Mouse (Mus musculus): Measurements from ENCODE around the gene Dennd6b.

The Dennd6b gene

DNA sequence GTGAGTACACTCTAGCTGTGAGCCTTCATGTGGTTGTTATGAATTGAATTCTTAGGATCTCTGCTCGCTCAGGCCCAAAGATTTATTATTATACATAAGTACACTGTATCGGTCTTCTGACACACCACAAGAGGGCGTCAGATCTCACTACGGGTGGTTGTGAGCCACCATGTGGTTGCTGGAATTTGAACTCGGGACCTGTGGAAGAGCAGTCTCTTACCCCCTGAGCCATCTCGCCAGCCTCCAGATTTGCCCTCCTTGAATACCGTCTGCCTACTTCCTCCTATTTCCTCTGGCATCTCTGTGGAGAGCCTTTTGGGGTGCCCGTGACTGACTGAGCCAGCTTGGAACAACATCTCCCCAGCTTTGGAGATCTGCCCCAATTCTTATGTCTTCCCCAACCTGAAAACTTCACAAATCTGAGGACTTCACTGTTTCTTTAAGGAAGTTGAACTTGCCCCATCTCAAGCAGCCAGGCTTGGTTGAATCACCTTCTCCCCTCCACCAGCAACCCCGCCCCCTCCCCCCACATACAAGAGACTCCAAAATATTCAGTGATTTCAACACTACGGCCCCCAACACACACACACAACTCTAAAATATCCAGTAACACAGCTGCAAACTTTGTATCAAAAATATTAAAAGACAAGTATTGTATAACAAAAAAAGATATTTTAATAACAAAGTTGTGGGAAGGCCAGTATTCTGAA, 14.6 kb downstream of the Dennd6b start:
- peak in 1 of 2 experiments; percentile 53 for DNase-seq

DNA sequence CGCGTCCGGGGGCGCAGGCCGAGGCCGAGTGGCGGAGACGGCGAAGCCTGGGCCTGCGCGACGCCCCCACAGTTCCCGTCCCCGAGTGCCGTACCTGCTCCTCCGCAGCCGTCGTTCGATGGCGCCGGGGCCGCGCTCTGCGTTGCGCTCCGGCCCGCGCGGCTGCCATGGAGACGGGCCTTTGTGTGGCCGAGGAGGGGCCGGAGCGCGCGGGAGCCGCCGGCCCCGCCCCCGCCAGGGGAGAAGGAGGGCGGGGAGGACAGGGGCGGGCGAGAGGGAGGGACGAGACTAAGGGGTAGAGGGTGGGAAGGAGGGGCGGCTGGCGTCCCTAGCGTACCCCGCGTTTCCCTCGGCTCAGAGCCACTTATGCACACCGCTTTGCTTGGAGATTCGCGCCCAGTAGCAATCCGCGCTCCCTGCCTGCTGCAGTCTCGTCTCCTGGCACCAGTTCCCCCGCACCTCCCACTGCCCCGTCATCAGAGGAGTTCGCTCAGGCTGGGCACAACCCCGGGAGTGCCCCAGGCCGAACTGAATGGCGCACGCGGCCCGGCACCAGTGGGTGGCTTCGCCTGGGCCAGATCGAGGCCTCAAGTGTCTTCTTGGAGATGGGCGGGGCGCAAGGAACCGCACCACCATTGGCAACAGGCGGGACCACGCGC, 15.6 kb downstream of the Dennd6b start, which contains the start of gene Plxnb2:
Plxnb2 (minus strand) TSS at position 218 of the 659 bp plus-strand sequence.
- DNase-seq = peak; percentile 85 to 88

DNA sequence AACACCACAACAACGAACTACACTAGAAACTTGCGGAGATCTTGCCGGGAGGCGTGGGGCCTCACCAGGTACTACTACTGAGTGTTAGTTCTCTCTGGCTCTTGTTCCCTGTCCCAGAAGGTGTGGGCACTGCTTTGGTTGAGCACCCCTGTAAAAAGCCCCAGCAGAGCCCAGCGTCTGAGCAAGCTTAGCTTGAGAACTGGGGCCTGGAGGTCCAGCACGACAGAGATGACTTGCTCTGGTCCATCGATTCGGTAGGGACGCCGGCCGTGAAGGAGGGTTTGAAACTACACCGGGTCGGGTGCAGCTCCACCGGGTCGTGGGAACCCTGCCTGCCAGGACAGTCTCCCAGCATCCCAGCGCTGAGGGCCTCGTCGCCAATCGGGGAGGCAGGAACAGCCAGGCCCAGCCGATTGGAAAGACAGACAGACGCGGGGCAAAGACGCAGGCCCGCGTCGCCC, 16.2 kb downstream of the Dennd6b start:
- DNase-seq = peak in 1 of 2 experiments; percentile 65

DNA sequence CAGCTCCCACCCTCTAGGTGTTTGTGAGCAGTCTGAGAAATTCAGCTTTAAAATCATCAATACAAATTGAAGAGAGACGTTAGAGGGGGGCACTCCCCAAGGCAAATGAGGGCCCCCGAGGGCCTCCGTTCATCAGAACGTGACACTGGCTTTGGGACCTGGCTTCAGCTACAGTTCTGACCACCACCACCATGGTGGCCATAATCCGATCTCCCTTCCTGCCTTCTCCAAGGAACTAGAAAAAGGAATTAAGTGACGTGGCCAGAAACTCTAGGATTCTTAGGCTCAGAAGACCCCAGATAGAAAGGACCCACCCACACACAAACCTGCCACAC, 16.7 kb downstream of the Dennd6b start:
- DNase-seq = peak in 1 of 2 experiments; percentile 52

DNA sequence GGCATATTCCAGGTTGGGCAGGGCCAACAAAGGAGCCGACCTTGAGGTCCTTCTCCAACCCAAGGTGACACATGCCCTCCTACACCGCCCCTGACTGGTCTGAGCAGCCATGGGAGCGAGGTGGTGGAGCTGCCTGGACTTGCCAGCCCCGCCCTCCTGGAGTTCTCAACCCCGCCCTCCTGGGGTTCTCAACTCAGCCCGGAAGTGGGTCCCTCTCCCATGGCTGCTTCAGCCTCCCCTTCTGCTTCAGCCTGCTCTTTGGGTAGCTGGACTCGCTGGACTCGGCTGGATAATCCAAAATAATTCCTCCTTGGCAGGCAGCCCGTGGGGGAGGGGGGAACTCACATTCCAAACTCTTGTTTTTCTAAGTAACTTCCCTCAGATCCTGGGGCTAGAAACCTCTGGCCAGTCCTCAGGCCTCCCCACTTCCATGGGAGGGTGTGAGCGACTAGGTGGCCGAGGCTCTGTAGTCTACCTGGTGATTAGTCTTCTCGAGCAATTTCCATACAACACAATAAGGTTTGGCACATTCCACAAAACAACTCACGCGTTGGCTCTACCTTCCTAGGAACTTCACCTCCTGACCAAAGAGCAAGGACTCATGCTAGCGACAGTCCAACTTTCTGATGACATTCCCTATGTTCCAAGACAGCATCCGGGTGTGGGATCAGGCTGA, 17.2 kb downstream of the Dennd6b start:
- DNase-seq = peak; percentile 81 to 83

DNA sequence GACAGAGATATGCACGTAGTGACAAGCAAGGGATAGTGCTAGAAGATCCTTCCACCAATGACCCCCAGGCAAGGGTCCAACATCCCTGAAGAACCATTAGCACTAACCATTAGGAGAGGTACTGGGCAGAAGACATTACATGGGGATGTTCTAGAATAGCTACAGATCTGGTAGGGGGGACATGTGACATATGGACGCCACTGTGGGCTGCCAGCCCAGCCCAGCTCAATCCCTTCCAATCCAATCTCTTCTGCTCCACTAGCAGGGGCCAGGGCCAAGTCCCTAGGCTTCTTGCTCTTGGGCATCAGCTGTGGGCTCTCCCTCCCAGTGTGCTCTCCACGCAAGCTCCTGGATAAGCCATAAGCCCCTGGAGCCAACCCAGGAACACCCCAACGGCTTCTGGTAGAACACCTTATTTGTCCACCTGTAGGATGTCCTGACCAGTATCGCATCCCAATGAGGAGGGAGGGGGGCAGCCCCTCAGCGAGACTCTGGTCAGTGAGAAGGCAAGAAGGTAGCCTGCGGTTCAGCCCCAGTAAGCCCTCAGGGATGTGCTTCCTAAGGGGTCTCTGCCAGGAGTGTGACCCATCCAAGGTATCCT, 17.9 kb downstream of the Dennd6b start:
- peak; percentile 92 to 96 for DNase-seq

DNA sequence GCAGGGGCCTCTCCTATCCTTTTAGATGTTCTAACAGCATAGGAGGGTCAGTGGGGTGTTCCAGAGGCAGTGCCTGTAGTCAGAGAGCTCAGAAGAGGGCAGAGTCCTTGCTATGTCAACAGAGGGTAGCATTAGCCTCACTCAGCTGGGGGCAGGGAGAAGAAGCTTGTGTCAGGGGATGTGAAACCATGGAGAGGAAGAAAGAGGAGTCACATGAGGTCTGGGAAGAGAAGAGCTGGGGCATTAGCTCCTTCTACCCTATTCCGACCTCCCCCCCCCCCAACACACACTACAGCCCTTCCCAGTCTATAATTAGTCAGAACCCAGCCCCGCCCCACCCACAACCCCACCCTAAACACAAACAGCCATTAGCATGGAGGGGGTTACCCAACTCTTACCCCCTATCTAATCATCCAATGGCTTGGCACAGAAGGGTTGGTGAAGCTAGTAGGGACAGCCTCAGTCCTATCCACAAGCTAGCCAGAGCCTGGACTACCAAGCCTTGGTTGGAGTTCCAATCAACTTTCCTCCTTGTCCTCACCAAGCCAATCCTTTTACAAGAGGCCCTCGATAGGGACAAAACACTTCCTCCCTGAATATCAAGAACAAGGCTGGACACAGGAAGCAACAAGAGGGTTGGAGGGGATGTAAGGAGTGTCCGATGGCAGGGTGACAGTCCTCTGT, 18.6 kb downstream of the Dennd6b start:
- peak; percentile 29 to 50 for DNase-seq

DNA sequence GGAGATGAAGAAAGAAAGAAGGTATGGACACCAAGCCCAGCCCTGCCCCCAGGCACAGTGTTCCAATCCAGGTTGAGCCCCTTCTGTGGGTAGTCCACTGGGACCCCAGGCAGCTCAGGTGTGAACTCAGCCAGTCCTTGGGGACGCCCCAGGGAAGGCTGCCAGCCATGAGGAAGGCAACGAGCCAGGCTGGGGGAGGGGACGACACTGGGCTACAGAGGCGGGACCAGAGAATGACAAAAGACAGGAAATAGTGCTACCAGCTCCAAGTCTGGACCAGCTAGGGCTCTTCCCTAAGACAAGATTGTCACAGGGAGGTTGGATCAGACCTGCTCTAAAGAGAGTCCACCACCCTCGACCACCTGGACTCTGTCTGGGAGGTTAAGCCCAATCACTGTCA, 19.2 kb downstream of the Dennd6b start:
- DNase-seq = peak; percentile 85 to 88

DNA sequence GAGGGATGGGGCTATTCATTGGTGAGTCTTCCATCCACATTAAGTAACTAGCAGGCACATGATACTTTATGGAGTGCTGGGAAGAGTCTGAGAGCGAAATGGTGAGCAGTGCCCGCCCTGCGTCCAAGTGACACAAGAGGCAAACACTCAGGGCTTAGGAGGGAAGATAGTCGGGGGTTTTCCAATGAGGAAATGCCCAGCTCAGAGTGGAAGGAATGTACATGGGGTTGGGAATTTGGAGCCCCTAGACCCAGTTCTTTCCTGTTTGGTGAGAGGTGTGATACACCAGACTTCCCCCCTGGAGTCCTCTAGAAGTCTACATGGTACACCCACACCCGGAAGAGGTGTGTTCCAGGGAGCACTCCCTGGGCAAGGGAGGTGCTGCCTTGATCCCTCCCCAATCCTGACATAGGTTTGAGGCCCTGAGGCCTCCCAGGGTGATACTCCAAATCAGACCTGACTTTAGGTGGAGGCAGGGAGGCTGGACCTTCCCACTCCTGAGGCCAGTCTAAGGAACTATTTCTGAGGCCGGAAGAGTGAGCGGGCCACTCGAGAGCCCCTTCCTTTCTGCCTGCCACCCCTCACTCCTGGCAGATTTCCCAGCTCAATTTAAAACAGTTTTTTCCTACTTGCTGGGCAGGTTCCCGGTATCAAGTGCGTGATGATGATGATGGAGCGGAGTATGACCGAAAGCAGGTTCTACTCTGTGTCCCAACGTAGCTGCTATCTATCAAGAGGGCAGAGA, 20.7 kb downstream of the Dennd6b start:
- no peak for DNase-seq

DNA sequence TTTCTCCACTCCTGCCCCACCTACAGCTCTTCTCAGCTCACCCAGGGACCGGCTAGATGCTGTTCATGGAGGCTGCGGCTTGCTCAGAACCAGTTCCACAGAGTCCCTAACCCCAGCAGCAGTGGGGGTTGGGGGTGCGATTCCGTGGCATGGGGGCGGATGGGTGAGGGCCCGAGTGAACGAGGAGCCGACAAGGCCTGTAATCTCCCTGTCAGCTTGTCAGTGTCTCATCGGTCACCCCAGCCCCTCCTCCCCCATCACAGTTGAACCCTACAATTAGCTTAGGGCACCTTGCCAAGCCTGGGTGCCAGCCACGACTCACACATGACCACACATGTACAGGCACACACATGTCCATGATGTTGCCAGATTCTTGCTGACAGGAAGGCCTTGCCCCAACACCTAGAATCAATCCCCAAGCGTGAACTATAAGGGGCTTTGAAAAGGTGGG, 21.4 kb downstream of the Dennd6b start:
- DNase-seq = peak; percentile 57 to 67

DNA sequence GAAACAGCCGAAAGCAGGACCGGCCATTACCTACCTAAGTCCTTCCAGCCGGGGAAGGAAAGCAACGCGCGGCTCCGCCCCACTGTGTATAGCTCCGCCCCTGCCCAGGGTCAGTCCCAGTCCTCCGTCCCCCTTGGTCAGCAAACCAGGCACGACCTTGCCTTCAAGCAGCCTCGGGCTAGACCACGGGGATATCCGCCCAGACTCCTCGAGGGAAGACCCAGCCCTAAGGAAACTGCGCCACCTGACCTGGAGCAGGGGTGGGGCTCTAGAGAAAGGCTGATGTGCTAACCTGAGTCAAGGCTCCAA, 22.4 kb downstream of the Dennd6b start:
- DNase-seq = peak; percentile 69 to 75

DNA sequence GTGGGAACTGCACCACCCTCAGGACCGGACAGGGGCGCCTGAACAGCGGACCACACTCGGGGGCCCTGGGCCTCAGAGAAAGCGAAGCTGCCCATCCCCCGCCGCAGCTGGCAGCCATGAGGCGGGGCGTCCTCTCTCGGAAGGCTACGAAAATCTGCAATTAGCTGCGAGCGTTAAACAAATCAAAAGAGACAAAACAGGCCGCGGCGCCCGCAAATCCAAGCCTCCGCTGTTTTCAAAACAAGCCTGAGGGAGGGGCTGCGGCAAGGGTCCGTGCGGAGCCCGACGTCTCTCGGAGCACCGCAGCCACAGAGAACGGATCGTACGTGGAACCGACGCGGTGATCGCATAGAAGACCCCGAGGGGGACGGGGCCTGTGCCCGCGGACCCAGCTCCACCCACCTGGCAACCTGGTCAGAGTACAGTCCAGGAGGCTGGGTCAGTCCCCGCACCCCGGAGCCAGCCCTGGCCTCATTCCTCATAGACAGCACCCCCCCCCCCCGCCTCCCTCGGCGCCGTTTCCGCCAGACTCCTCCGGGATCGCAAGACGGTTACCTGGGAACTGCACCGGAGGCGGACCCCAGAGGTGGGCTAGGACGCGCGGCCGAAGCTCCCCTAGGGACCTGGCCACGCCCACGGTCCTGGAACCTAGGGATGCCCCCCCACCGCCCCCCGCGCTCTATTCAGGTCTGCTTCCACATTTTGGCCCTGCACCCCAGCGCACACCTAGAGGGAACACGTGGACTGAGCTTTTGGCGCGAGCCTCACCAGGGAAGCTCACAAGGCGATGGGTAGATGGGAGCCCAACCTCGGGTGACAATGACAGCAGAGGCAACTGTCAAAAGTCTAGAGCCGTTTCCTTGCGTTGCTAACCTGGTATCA, 23.0 kb downstream of the Dennd6b start:
- DNase-seq = peak; percentile 59 to 66

DNA sequence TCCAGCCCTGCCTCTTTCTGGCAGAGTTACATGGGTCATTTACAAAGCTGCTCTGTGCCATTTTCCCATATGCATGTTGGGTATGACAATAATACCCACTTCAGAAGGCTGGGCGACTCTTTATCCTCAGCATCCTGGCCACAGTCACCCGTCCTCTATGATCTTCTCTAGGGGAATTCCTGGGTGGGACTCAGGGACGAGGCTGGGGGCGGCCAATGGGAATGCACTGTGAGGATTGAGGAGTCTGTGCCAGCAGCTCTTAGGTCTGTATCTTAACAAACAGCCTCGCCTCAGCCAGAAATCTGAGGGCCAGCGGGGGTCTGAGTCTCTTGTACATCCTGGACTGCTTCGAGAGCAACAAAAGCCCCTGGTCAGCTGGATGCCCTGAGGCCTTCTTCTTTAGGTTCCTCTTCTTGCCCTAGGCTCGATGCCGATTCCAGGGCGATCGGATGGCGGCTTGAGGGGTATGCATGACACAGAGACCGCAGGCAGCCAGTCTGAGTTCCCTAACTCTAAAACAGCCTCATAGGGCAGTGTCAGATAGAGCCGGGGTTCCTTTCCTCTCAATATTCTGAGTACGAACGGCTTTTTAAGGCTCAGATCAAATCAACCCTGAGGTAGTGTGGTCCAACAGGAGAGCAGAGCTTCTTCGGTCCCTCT, 23.9 kb downstream of the Dennd6b start:
- DNase-seq = peak in 1 of 2 experiments; percentile 47

DNA sequence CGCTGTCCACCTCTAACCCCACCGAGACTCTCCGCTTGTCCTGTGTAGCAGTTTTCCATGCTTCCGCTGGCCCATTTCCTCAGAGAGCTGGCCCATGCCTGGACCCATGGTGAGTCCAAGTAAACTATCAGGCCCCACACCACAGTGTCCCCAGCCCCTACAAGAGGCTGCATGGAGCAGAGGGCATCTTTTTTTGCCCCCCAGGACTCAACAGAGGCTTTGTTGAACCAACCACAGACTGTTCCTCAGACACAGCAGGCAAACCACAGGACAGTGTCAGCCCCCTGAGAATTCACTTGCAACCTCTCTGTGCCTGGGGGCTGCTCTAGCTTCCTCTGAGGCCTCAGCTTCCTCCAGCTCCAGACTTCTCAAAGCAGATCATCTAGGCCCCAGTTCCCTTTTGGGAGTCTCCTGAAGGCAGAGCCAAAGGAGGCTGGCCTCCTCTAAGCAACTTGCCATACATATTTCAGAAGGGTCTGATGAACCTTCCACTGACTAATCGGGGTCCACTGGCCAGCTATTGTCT, 24.7 kb downstream of the Dennd6b start:
- DNase-seq = no peak

DNA sequence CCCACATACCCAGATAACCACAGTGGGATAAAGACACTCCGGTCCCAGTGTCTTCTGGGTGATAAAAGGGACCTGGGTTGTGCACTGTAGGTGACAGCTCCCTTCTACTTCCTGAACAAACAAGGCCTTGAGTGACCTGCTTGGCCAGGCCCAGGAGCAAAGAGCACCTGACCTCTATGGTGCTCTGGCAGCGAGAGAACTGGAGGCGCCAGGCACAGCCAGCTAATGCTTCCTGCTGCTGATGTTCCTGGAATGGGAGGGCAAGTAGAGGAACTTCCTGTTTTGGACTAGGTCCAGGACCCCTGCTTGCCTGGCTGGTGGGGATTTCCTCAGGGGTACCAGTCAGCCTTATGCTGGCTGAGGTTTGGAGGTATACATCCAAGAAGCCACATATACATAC, 26.2 kb downstream of the Dennd6b start:
- peak in 1 of 2 experiments; percentile 56 for DNase-seq

DNA sequence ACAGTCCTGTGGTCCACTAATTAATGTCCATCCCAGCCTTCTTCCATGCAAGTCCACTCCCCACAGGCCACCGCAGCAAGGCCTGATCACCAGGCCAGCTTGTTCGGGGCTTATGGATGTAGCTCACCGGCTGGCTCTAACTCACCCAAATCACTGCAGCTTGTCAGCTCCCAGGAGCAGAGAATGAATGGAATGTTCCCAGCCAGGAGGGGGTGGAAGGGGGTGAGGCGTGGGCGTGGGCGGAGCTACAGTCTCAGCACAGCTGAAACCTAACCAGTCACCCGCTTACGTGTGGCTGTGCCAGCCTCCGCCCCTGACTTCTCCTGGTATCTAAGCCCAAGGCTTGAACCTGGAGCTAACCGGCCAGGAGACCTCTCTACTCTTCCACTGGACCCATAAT, 26.9 kb downstream of the Dennd6b start:
- DNase-seq = peak; percentile 80 to 83

DNA sequence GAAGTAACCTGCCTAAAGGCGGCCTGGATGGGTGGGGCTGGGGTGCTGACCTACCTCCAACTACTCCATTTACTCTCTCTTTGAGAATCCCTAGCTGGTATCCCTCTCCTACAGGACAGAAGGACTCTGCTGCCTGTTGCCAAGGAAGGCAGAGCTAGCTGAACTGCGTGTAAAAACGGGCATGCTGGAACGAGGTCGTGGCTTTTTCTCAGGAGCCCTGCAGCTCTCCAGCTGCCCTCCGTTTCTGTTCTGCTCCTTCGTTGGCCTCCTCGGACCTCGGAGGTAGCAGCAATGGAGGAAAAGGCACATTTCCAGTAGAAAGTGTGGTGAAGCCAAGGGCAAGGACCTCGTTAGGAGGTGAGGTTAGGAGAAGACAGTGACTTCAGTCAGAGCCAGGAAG, 27.4 kb downstream of the Dennd6b start:
- DNase-seq = peak in 1 of 2 experiments; percentile 64

DNA sequence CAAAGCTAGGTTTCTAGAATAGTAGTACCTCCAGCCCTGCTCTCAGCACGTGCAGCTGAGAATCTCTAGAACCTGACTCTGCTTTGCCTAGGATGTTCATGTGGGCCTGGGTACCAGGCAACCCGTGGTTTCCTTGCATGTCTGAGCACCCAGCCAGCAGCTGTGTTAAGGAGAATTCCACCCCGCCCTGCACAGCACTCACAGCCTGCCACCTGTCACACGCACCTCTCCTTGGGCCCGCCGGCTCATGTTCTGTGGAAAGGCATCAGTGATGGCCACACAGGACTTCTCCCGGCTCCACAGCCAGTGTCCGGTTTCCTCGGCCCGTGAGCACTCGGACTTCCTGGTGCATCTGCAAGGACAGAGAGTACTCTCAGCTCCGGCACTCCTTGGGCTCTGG, 30.8 kb downstream of the Dennd6b start:
- no peak for DNase-seq

DNA sequence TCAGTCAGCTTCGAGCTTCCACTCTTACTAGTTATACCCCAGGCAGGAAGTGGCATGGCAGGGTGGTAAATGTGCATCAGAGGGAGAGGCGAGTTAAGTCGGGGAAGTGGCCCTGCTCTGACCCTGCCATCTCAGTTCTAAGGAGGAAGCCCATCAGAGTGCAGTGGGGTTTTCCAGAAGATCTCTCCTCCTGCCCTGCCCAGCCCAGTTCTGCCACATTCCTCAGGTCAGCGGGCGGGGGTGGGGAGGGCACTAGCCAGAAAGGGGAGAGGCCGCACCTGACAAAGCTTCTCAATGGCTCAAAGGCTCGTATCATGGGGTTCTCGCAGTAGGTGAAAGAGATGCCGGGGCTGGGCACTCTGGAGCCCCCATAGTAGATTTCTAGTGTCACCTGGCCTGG, 34.9 kb downstream of the Dennd6b start:
- DNase-seq = no peak

DNA sequence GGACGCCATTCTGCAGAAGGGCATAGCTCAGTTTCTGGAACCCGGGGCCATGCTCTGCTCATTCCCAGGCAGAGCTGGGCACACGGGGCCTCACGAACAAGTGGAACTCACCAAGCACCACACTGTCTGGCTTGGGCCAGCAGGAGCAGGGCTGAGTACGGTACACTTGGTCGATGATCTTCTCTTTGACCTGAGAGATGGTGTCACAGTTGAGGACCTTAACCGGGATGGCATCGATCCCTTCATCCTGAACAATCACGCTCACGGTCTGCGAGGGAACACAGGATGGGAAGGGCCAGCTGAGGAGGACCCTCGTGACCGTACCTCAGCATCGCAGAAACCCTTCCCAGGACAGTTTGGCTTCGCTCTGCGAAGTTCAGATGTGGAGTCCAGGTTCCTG, 37.8 kb downstream of the Dennd6b start:
- DNase-seq = no peak
